Mouse (Mus musculus) testis, postnatal 14 days (tissue): ENCODE results near the gene Grin2a.

ENCODE experiments used
- DNase-seq: peaks from one replicate; pipeline ENCODE4 v3.0.0; 2021; ENCODE audit warnings: low spot score

Grin2a gene

DNA sequence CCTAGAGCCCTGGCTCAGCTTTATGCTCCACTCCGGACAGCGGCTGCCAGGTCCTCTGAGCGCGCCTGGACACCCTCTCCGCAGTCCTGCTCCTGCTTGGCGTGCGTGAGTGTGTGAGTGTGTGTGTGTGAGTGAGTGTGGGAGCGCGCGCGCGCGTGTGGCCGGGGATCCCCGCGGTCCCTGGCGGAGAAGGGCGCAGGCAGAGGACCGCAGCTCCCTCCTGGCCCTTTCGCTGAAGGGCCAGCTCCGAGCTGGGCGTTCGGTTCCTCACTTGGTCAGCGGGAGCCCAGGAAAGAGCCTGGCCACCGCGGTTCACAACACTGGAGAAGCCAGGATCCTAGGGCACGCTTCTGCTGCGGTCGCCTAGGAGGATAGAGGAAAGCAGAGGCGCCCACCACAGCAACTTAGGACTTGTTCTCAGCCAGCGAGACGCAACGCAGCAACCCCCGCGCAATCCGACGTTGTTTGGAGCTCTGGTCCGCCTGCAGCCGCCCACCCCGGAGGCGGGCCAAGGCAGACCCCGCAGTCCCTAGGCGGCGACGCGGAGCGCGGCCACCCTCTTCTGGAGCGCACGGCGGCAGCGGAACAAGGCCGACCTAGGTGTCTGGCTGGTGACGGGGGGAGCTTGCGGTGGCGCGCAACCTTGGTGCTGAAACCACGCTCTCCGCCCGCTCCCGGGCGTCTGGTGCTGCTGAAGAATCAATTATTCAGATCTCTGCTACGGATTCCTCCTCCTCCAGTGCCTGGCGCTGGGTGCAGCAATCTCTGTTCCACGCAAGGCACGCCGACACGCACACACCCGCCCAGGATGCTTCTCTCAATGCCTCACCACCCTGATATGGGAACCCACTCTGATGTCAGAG lies at the start of gene Grin2a:
Grin2a (minus strand) TSS at position 610 of the 863 bp plus-strand sequence.
- DNase-seq, result no peak

DNA sequence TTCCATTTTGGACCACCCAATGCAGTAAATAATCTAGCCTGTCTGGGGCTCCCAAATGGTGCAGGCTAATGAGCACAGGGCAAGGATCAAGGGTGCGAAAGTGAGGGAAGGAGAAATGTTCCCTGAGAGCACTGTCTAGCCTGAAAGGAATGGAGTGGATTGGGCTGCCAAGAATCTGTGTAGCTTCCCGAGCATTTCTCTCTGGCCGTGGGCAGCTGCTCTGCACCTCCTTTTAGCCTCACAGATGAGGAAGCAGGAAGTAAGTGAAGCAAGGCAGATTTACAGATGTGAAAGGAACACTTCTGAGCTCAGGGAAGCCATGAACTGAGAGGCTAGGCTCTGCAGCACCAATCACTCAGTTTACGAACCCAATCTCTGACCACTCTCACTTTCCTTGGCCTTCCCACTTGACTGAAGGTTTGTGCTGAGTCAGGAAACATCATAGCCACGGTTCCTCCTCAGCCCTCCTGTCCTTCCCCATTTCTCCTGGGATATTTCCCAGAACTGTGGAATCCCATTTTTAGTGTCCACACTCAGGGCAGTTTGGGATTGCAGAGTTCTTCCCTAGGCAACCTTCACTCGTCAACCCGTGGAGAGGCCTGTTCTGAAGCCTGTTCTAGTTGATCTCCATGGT lies 40.3 kb upstream of the Grin2a start:
- no peak for DNase-seq

DNA sequence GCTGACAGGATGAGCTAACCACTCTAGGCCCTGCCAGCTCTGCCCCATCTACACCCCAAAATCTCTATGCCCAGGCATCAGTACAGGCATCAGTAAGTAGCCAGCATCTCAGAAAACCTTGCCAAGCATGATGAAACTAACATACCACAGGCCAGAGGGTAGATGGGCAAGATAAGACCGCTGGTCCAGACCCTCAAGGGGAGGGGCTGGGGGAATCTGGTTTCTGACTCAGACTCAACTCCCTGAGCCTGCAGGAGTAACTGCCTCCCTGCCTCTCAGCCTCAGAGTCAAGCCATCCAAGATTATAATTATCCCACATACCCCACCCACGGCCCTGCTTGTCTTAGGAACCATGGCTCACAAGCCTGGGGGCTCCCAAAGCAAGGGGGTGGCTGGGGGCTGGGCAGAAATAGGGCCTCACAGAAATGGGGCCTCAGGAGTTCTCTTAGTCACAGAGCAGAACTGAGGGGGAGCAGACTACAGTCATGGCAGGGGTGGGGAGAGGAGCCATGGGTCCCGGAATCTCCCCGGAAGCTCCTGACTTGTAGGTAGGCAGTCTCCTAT lies 38.1 kb upstream of the Grin2a start:
- DNase-seq, result no peak

DNA sequence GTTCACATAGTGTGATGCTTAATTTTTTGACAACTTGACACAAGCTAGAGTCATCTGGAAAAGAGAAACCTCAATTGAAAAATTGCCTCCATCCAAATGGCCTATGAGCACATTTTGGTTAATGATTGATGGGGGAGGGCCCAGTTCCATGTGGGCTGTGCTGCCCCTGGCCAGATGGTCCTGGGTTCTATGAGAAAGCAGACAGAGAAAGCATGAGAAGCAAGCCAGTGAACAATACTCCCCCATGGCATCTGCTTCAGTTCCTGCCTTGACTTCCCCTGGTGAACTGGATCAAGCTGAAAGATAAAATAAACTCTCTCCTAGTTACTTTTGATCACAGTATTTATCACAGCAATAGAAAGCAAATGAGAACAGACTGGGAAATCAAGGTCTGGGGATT lies 36.5 kb upstream of the Grin2a start:
- DNase-seq, result no peak

DNA sequence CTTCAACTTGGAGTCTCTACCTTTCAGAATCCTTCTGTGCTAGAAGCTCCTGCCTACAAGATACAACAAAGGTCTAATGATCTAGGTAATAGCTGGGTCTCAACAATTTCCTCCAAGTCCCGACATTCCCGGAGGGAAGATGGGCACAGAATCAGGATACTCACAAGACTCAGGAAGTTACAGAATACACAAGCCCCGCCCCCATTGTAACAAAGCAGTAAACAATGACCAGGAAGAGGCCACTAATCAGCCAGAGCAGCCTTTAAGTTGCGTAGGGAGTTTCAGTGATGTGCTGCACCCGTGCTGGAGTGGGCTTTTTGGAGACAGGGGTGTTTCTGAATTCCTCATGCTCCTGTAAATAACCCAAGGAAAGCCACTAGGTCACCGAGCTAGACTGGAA lies 31.4 kb upstream of the Grin2a start:
- DNase-seq, result no peak

DNA sequence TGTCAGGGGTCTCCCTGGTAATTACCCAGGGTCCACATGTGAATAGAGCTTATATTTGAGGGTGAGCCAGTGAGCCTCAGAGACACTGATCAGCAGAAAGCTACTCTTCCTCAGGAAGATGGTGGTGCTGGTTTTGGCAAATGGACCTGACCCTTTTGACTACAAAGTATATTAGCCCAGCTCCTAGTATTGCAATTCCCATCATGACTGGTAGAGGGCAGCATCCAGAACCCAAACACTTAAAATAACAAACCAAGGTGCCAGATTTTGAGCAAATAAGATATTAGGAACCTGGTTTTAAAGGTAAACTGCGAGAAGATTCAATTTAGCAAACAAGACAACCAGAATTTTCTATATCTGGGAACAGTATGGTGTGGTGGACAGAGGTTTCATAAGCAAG lies 14.4 kb upstream of the Grin2a start:
- no peak for DNase-seq

DNA sequence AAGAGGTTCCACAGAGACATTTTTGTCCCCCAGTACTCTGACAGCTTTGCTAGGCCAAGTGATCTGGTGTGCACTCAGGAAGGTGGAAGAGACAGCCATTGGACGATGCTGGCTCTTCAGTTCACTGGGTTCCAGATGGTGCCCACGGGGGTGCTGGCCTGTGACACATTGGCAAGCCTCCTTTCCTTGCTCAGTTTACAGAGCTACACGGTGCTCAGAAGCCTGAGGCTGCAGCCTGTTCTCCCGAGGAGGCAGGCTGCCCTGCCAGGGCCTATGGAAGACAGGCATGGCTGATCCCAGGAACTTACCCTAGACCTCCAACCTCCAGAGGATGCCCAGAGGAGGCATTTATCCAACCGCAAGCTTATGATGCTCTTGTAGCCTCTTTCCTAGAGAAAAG lies 10.2 kb upstream of the Grin2a start:
- DNase-seq, result no peak

DNA sequence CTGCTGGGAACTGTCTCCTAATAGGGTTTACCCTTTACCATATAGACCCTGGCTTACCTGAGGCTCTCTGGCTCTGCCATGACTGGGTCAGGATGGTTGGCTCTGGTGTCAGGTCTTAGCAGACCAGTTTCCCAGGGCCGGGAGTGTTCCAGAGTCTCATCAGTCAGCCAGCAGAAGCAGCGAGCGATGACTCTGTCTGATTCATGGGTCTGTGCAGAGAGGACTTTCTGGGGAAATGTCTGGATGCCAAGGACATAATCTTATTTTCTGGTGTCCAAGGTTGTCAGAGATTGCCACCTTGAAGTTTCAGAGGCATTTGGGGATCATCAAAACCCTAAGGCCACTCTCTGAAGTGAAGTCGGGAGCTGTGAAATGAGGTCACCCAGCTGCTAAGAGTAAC lies 8.7 kb upstream of the Grin2a start:
- DNase-seq, result no peak

DNA sequence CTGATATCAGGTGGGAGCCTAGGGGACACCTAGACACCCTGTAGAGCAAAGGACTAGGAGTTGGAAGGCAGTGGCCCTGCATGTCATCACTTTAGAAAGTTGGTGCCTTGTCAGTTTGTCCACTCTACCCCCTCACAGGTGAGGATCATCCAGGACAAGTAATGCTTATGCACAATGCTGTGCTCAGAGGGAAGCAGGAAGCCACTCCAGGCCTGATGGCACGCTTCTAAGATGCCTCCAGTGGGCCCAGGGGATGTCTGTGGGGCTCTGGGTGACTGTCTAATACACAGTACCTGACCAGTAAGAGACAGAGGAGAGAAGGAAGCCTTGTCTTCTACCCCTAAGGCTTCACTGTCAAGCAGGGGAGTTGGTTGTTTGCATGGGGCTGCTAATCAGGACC lies 7.6 kb upstream of the Grin2a start:
- DNase-seq, result no peak

DNA sequence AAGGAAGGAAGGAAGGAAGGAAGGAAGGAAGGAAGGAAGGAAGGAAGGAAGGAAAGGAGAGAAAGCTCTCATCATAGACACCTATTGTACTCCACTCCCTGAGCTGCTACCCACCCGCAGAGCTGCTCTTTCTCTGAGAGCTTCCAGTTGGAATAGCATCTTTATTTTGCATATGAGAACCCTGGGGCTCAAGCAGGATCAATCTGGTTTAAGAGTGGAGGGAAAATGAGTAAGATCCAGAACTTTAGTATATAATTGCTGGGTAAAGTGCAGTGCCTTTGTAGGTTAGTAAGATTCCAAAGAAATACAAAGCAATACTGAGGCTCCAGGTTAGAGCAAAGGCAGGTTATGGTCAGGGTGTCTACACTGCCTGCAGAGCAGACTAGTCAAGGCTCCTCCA lies 6.2 kb upstream of the Grin2a start:
- DNase-seq, result no peak

DNA sequence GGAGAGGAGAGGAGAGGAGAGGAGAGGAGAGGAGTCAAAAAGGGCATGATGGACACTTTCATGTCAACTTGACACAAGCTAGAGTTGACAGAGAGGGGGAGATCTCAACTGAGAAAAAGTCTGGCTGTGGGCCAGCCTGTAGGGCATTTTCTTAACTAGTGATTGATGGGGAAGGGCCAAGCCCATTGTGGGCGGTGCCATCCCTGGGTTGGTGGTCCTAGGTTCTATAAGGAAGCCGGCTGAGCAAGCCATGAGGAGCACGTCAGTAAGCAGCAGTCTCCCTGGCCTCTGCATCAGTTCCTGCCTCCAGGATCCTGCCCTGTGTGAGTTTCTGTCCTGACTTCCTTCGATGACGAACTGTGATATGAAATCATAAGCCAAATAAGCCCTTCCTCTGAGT lies 4.6 kb upstream of the Grin2a start:
- no peak for DNase-seq

DNA sequence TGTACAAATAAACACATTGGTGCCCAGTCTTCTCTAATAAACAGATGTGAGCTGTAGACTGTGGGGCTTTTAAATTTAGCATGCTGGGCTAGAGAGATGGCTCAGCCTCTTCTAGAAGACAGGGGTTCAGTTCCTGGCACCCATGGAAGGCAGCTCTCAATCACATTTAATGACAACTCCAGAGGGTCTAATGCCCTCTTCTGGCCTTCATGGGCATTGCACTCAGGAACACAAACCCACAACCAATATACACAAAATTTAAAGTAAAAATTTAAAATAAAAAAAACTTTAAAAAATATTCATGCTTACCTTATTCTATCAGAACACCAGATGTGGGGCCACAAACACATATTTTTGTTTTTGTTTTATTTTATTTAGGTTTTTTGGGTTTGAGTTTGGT lies 2.6 kb upstream of the Grin2a start:
- no peak for DNase-seq

DNA sequence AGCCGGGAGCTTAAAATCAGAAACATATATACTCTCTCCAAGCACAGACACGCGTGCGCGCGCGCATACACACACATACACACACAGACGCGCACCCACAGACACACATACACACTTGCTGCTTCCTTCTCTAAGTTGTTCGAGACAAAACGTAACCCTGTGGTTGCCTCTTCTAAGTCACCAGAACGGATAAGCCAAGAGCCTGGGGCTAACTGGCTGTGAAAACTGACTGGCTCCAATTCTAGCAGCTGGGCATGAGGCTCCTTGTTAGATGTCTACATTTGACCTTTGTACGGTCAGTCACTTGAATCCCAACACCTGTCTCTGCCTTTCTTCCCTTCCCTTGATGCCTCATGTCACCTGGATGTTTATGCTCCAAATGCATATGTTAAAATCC lies 452 bp upstream of the Grin2a start:
- DNase-seq, result no peak

DNA sequence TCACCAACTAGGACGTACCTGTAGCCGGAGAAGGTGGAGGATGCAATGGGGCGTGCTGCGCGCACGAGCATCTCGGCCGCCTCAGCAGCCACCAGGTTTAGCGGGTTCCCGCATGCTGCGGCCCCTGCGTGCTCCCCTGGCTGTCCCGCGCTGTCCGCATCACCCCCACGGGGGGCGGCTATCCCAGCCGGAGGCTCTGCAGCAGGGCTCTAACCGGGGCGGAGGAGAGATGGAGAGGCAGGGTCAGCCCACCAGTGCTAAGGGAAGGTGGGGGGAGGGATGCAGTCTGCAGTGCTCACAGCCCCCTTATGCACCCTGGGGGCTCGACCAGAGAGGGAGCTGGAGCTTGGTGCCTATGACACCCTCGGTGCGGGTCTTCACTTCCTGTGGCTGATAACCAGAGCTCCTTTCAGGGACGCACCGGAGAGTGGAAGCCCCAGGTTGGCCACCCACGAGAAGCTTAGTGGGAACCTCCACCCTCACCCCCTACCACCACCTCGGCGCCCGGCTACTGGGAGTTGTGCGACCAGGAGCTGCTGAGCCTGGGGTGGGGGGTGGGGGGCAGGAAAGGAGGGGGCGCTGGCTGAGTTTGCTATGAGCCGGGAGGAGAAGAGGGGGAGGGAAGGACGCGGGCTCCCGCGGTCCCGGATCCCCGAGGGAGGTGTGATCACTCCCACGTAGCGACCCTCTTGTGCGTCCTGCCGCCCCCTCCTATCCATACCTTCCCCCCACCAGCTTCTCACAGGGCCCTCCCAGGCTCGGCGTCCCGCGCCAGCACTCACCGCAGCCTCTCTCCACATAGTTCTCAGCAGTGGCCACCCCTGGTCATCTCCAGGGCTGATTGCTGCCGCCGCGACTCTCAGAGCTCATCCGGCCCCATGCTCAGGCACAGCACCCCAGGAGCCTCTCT lies 1.1 kb downstream of the Grin2a start:
- DNase-seq, result no peak

DNA sequence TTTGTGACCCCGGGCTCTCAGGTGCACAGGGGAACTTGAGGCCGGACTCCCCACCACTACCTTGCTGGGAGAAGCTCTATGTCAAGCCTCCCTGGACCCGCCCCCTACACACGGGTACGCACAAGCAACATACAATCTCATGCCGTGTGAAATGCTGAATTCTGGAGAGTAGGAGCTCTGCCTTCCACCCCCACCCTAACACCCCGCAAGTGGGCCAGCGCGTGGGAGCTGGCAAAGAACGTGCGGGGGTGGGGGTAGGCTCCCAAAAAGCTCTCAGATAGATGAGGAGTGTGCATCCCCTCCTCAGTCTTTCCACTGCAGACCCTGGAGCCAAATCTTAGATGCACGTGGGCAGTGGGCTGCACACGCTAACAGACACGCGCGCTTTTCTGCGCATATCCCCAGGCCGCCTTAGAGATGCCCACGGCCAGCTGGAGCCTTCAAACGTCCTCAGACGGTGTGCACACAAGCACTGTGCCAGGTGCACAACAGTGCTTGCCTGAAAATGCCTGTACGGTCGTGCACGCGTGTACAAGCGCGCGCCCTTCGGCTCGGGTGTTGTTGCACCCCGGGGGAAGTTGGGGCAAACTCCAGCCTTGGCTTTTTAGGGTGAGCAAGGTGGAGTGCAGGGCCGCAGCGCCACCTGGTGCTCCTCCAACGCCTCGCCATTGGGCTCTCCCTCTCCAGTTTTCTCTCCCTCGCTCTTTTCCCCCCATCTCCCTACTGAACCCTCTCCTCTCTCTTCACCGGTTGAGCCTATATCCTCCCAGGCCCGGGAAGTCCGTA lies 1.9 kb downstream of the Grin2a start:
- peak; percentile 23 for DNase-seq

DNA sequence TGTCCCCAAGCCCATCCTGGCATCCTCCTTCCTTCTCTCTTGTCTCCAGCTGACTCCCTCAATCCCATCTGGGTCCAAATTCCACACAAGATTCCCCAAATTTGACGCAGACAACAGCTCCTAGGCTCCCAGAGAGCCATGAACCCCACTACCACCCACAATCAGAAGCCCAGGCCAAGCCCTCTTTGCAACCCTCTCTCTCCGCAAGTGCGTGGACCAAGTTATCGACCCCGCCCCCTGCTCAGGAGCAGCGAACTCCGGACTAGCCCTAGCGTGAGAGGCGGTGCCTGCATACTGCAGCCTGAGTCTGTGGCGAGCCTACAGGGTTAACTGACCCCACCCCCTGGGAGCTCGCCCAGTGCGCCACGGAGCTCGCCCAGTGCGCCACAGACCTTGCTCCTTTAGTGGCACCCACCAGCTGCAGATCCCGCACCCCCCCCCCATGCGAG lies 2.6 kb downstream of the Grin2a start:
- DNase-seq, result no peak

DNA sequence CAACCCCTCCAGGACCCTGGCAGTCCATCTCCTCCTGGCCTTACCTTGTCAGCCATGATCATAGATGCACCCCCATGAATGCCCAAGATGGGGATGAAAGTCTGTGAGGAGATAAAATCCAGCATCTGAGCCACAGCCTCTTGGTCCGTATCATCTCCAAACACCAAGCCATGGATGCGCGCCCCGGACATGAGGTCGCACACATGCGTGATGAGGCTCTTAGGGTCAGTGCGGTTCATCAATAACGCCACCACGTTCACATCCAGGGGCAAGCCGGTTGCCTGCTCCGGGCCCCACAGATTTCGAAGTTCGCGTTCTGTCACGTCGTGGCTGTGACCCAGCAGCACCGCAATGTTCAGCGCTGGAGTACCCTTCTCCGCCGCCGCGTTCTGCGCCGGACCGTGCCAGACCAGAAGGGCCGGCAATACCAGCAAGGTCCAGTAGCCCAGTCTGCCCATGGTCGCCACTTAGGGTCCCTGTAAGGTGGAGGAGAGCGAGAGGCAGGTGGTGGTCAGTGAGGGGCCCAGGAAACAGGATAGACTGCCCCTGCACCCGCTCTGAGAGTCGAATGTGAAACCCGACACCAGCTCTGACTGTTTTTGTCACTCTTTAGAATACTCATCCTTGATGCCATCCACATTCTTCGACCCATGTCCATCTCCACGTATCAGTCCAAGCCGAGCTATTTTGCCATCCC lies 3.1 kb downstream of the Grin2a start:
- DNase-seq, result no peak

DNA sequence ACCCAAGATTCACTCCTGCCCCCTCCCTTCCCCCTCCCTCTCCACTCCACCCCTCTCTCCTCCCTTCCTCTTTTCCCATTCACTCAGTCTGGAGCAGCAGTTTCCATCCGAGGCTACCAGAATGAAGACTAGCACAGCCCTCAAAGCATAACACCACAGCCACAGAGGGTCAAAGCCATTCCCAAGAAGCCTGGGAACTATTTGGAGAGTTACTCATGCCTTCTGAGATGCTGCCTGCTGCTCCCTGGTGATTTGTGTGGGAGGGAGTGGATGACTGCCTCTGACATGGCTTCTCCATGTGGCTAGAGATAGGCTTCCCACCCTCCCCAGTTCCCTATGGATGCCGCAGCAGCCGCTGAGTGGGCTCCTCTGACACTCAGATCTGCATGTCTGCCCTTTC lies 10.3 kb downstream of the Grin2a start:
- no peak for DNase-seq

DNA sequence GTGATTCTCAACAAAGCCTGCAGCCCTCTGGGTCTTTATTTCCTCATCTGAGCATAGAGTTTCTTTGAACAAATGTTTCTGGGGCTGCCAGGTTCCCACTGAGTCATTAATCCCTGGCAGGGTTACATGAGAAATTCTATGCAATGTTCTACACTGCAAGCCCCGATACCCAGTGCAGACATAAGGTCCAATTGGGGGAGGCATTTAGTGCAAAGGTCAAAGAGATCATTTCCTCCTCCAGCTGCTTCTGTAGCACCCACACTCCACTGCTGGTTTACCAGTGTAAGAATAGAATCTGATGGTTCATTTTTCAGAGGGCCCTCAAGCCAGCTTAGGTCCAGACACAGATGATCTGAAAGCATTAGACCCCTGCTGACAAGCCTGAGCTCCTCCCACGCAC lies 14.7 kb downstream of the Grin2a start:
- DNase-seq, result no peak

DNA sequence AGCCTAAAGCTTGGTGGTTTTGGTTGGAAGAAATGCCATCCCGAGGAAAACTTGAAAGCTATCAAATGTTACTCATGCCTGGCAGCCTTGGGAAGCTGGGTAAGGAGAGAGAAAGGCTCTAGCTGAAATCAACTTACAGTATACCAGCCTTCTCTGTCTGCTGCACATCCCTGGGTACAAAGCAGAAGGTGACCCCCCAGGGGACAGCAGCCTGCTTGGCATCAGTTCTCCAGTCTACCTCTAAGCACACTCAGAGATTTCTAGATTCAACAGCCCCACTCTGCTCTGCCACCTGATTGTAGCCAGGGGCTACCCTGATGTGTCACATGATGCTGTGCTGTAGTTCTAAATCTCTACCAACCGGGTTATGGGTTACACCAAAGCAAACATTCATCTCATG lies 17.2 kb downstream of the Grin2a start:
- DNase-seq, result no peak

DNA sequence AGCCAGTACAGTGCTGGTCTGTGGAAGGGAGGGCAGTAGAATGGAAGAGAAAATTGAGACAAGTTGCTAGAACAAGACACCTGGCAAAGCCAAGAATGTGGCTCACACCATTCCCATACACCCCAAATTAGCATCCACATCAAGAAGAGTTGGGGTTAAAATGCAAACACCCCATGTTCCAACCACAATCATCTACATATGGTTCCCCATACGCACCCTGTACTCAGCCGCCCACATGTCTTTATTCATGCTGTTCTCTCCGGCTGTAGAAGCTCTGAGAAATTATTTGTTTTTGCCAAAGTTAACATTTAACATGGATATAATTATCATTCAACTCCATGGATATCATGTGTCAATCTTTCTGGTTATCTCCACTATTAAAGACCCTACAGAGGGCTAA lies 22.7 kb downstream of the Grin2a start:
- no peak for DNase-seq
